Mouse (Mus musculus): Measurements from ENCODE around the gene Rpa2. TPM values are rescaled to one million over a fixed set of nuclear protein-coding genes. Genes with fewer than 3 reads are reported as not detected.

Rpa2 gene
- polyA plus RNA-seq, 1 experiment, result 21.6 TPM

GRCm38 (mm10) chr4:132803876-132804275 is 35.7 kb downstream of the Rpa2 start:
- no peak for DNase-seq (ENCODE audit: low read depth)

GRCm38 (mm10) chr4:132804331-132804730 is 36.2 kb downstream of the Rpa2 start:
- DNase-seq (ENCODE audit: low read depth), result no peak

- no peak for DNase-seq (ENCODE audit: low read depth)
These were observed 37.0 kb downstream of the Rpa2 start for GRCm38 (mm10) chr4:132805146-132805545.

- DNase-seq (ENCODE audit: low read depth), result no peak
These were observed 37.6 kb downstream of the Rpa2 start for GRCm38 (mm10) chr4:132805599-132806197.

- DNase-seq (ENCODE audit: low read depth), result no peak
These were observed 38.6 kb downstream of the Rpa2 start for GRCm38 (mm10) chr4:132806620-132807191.

GRCm38 (mm10) chr4:132807771-132808641 is 39.9 kb downstream of the Rpa2 start:
- no peak for DNase-seq (ENCODE audit: low read depth)

GRCm38 (mm10) chr4:132809621-132810020 is 41.5 kb downstream of the Rpa2 start:
- no peak for DNase-seq (ENCODE audit: low read depth)

- no peak for DNase-seq (ENCODE audit: low read depth)
These were observed 48.3 kb downstream of the Rpa2 start for GRCm38 (mm10) chr4:132816404-132816803.

- no peak for DNase-seq (ENCODE audit: low read depth)
These were observed 48.7 kb downstream of the Rpa2 start for GRCm38 (mm10) chr4:132816855-132817254.

GRCm38 (mm10) chr4:132818442-132818841 is 50.3 kb downstream of the Rpa2 start:
- no peak for DNase-seq (ENCODE audit: low read depth)

GRCm38 (mm10) chr4:132823614-132824366 is 55.7 kb downstream of the Rpa2 start:
- DNase-seq (ENCODE audit: low read depth), result no peak

Other genes starting within 250 kb of the Rpa2 start
- 100 and 148 TPM in 2 replicates for gene Atpif1, start 234.7 kb upstream of the Rpa2 start, polyA plus RNA-seq (2012; rRNA removed)
- gene Dnajc8, start 232.8 kb upstream of the Rpa2 start, polyA plus RNA-seq (2012; rRNA removed), result 30.5 and 33.1 TPM in 2 replicates
- gene Ptafr, start 204.3 kb upstream of the Rpa2 start, polyA plus RNA-seq (2012; rRNA removed), result 9.8 and 12.7 TPM in 2 replicates
- gene Eya3, start 129.3 kb upstream of the Rpa2 start, polyA plus RNA-seq (2012; rRNA removed), result 19.5 and 20.4 TPM in 2 replicates
- gene Xkr8, start 35.8 kb upstream of the Rpa2 start, polyA plus RNA-seq (2012; rRNA removed), result 8.8 and 11.5 TPM in 2 replicates
- gene Smpdl3b, start 11.1 kb upstream of the Rpa2 start, polyA plus RNA-seq (2012; rRNA removed), result 18.4 and 20.3 TPM in 2 replicates
- 7.2 and 7.8 TPM in 2 replicates for gene Themis2, start 28.1 kb downstream of the Rpa2 start, polyA plus RNA-seq (2012; rRNA removed)
- gene Ppp1r8, start 74.8 kb downstream of the Rpa2 start, polyA plus RNA-seq (2012; rRNA removed), result 29.4 and 29.7 TPM in 2 replicates
- gene Stx12, start 116.2 kb downstream of the Rpa2 start, polyA plus RNA-seq (2012; rRNA removed), result 33.4 and 37.6 TPM in 2 replicates
- gene Fam76a, start 154.2 kb downstream of the Rpa2 start, polyA plus RNA-seq (2012; rRNA removed), result 14.7 TPM in 2 replicates
- gene Fgr, start 205.8 kb downstream of the Rpa2 start, polyA plus RNA-seq (2012; rRNA removed), result 3.2 and 3.3 TPM in 2 replicates
- gene Ahdc1, start 242.9 kb downstream of the Rpa2 start, polyA plus RNA-seq (2012; rRNA removed), result 18.3 and 30.3 TPM in 2 replicates